Mouse (Mus musculus) embryonic facial prominence, embryonic 11.5 days (tissue): ENCODE results near the gene Ripk1. TPM values are rescaled to one million over a fixed set of nuclear protein-coding genes. Genes with fewer than 3 reads are reported as not detected.

ENCODE experiments used
- ATAC-seq: fragments of 200-750 bp; cut with Nextera tagmentation; replicated peaks from 2 replicates; pipeline ENCODE4 v1.8.0; 2017; ENCODE audit warnings: low read depth; ENCODE audit not compliant: insufficient number of reproducible peaks, low FRiP score, low TSS enrichment
- DNase-seq: peaks from one replicate; pipeline ENCODE4 v3.0.0-alpha.2; 2015; ENCODE audit warnings: low spot score
- H3K27ac ChIP-seq: fragments of 300-500 bp; sonication (generic); replicated peaks from 2 replicates; pipeline ENCODE4 v1.5.1; 2014; ENCODE audit warnings: mild to moderate bottlenecking, low read depth, low read length, control low read depth
- H3K27me3 ChIP-seq: fragments of 300-500 bp; sonication (generic); 2 replicates; pipeline ENCODE4 v1.6.1; 2014; ENCODE audit warnings: mild to moderate bottlenecking, low read length, moderate library complexity, mixed read lengths; ENCODE audit not compliant: control insufficient read depth, insufficient read depth
- H3K36me3 ChIP-seq: fragments of 300-500 bp; sonication (generic); replicated peaks from 2 replicates; pipeline ENCODE4 v1.6.1; 2014; ENCODE audit warnings: low read depth, mild to moderate bottlenecking, low read length, moderate library complexity, mixed read lengths; ENCODE audit not compliant: control insufficient read depth, insufficient read depth
- H3K4me1 ChIP-seq: fragments of 300-500 bp; sonication (generic); 2 replicates; pipeline ENCODE4 v1.6.1; 2014; ENCODE audit warnings: low read length, mixed read lengths; ENCODE audit not compliant: control insufficient read depth, insufficient read depth
- H3K4me2 ChIP-seq: fragments of 300-500 bp; sonication (generic); 2 replicates; pipeline ENCODE4 v1.6.1; 2014; ENCODE audit warnings: low read depth, mild to moderate bottlenecking, control low read depth, low read length, moderate library complexity
- H3K4me3 ChIP-seq: fragments of 300-500 bp; sonication (generic); 2 replicates; pipeline ENCODE4 v1.5.1; 2014; ENCODE audit warnings: low read depth, low read length, control low read depth
- H3K9ac ChIP-seq: fragments of 300-500 bp; sonication (generic); replicated peaks from 2 replicates; pipeline ENCODE4 v1.6.1; 2014; ENCODE audit warnings: mild to moderate bottlenecking, control low read depth, low read length
- H3K9me3 ChIP-seq: fragments of 300-500 bp; sonication (generic); replicated peaks from 2 replicates; pipeline ENCODE4 v1.6.1; 2016; ENCODE audit warnings: mild to moderate bottlenecking, low read length, inconsistent platforms, mixed read lengths; ENCODE audit not compliant: control insufficient read depth
- WGBS: fragments of 180-500 bp; shearing (Covaris S2); extraction: QIAGEN DNeasy Blood & Tissue Kit; methylation state at CpG from one replicate; pipeline ENCODE4 v1.1.7; 2014; 5-methylcytosine and 5-hydroxymethylcytosine counted together
- polyA plus RNA-seq: library from polyadenylated mRNA; unstranded; fragments of >200 nt; fragmentation: Nextera tagmentation; extraction: Ambion mirVana; gene quantifications from 2 replicates; pipeline ENCODE4 v1.2.1, GENCODE M21; 2014

Ripk1 gene
- polyA plus RNA-seq, 1 experiment from 2014 or later = 13.1 TPM

- no peak for DNase-seq
- no peak overlapping the region for H3K4me2 ChIP-seq
- 69% methylated on average over 9 of the region's 9 CpGs for WGBS
- no peak overlapping the region for H3K27ac ChIP-seq
- H3K4me3 ChIP-seq = no peak overlapping the region
- no peaks in the 10 kb centered on the region for H3K36me3 ChIP-seq
- H3K4me1 ChIP-seq = no peaks in the 10 kb centered on the region
- no peaks in the 10 kb centered on the region for H3K9me3 ChIP-seq
- no peak for ATAC-seq
- no peaks in the 10 kb centered on the region for H3K27me3 ChIP-seq
- H3K9ac ChIP-seq = no peak overlapping the region
These were observed 82.0 kb downstream of the Ripk1 start for GRCm38 (mm10) chr13:34084026-34084750.

Other genes starting within 250 kb of the Ripk1 start
- gene Serpinb6e, start 159.0 kb upstream of the Ripk1 start, polyA plus RNA-seq = not detected in 2 replicates
- 0.15 TPM in 1 of 2 replicates, not detected in the other for gene Serpinb6c, start 96.7 kb upstream of the Ripk1 start, polyA plus RNA-seq
- 18.0 and 19.4 TPM in 2 replicates for gene Nqo2, start 37.7 kb upstream of the Ripk1 start, polyA plus RNA-seq
- gene Serpinb6a, start 431 bp downstream of the Ripk1 start, polyA plus RNA-seq = 46.2 and 55.5 TPM in 2 replicates
- 36.9 and 42.8 TPM in 2 replicates for gene Bphl, start 35.2 kb downstream of the Ripk1 start, polyA plus RNA-seq
- gene Tubb2a, start 75.6 kb downstream of the Ripk1 start, polyA plus RNA-seq = 115 and 146 TPM in 2 replicates
- 77.6 and 88.3 TPM in 2 replicates for gene Tubb2b, start 128.1 kb downstream of the Ripk1 start, polyA plus RNA-seq
- 101 and 108 TPM in 2 replicates for gene Psmg4, start 160.6 kb downstream of the Ripk1 start, polyA plus RNA-seq